Mouse (Mus musculus): ENCODE measurements around the gene Slc35g1. TPM values are rescaled to one million over a fixed set of nuclear protein-coding genes. Genes with fewer than 3 reads are reported as not detected.
A peak's percentile ranks its signal among the peaks of the same experiment; 100 is the strongest.

The Slc35g1 gene
- polyA plus RNA-seq (2014; fragmentation: Nextera tagmentation; extraction: Ambion mirVana), result 6.6 and 7.4 TPM in 2 replicates

- under 1% methylated on average over 90 of the region's 90 CpGs for whole genome bisulfite sequencing
- H3K9me3 ChIP-seq (ENCODE audit: control insufficient read depth, low read length), result no peaks in the 10 kb centered on the region
- H3K36me3 ChIP-seq (ENCODE audit: control insufficient read depth, insufficient read depth, low read length), result no peaks in the 10 kb centered on the region
Observed at GRCm38 (mm10) chr19:38395701-38396632, at the start of gene Slc35g1. Gene Slc35g1, plus strand, starts transcription at chr19:38395980.

GRCm38 (mm10) chr19:38348271-38349012, 47.3 kb upstream of the Slc35g1 start:
- ATAC-seq (replicated peaks; ENCODE audit: low FRiP score), result peak; percentile 75
- Histone ChIP-seq H3K9ac (ENCODE audit: low read length) (no peak overlapping the region), H3K27ac (ENCODE audit: low read depth, low read length) (no peak overlapping the region), H3K36me3 (ENCODE audit: control insufficient read depth, insufficient read depth, low read length) (no peaks in the 10 kb centered on the region), H3K9me3 (ENCODE audit: control insufficient read depth, low read length) (no peaks in the 10 kb centered on the region), H3K27me3 (ENCODE audit: control insufficient read depth, insufficient read depth, low read length) (peaks cover 7% of the 10 kb centered on the region; the same call in 1 of the 2 replicates), H3K4me3 (ENCODE audit: low read depth, low read length) (no peak overlapping the region), H3K4me2 (ENCODE audit: low read depth, low read length, severe bottlenecking) (peak overlapping the region; percentile 15; the same call in 1 of the 2 replicates), H3K4me1 (replicated peaks; ENCODE audit: control insufficient read depth, insufficient read depth, low read length) (peaks cover 2% of the 10 kb centered on the region; the same call in 1 of the 2 replicates)
- WGBS, result 17% methylated on average over 13 of the region's 13 CpGs
- DNase-seq (ENCODE audit: low spot score), result peak; percentile 72

More at GRCm38 (mm10) chr19:38395701-38396632, at the start of gene Slc35g1:
- DNase-seq (ENCODE audit: low spot score) (peak; percentile 86), ATAC-seq (replicated peaks; ENCODE audit: low FRiP score) (peak; percentile 92)
- Histone ChIP-seq H3K4me2 (ENCODE audit: low read depth, low read length, severe bottlenecking) (peak within 1 kb of the TSS; percentile 73), H3K4me1 (replicated peaks; ENCODE audit: control insufficient read depth, insufficient read depth, low read length) (0 out of 2 replicates have a peak, but pooled peaks cover 2% of the 10 kb centered on the region), H3K27ac (ENCODE audit: low read depth, low read length) (peak within 1 kb of the TSS; percentile 41; the same call in 1 of the 2 replicates), H3K27me3 (ENCODE audit: control insufficient read depth, insufficient read depth, low read length) (no peaks in the 10 kb centered on the region), H3K4me3 (ENCODE audit: low read depth, low read length) (peak within 1 kb of the TSS; percentile 67), H3K9ac (ENCODE audit: low read length) (peak within 1 kb of the TSS; percentile 86)

GRCm38 (mm10) chr19:38349013-38349341, 46.8 kb upstream of the Slc35g1 start:
- H3K4me3 ChIP-seq (ENCODE audit: low read depth, low read length), result no peak overlapping the region
- ATAC-seq (replicated peaks; ENCODE audit: low FRiP score) (no peak; the same call in 1 of the 2 replicates), DNase-seq (ENCODE audit: low spot score) (no peak)
- WGBS, result 44% methylated on average over 5 of the region's 5 CpGs
- H3K9me3 ChIP-seq (ENCODE audit: control insufficient read depth, low read length), result no peaks in the 10 kb centered on the region
- H3K4me2 ChIP-seq (ENCODE audit: low read depth, low read length, severe bottlenecking), result no peak overlapping the region
- no peak overlapping the region for H3K9ac ChIP-seq (ENCODE audit: low read length)
- H3K36me3 ChIP-seq (ENCODE audit: control insufficient read depth, insufficient read depth, low read length), result no peaks in the 10 kb centered on the region
- no peak overlapping the region for H3K27ac ChIP-seq (ENCODE audit: low read depth, low read length)
- peaks cover 7% of the 10 kb centered on the region; the same call in 1 of the 2 replicates for H3K27me3 ChIP-seq (ENCODE audit: control insufficient read depth, insufficient read depth, low read length)
- H3K4me1 ChIP-seq (replicated peaks; ENCODE audit: control insufficient read depth, insufficient read depth, low read length), result peaks cover 2% of the 10 kb centered on the region; the same call in 1 of the 2 replicates

DNA sequence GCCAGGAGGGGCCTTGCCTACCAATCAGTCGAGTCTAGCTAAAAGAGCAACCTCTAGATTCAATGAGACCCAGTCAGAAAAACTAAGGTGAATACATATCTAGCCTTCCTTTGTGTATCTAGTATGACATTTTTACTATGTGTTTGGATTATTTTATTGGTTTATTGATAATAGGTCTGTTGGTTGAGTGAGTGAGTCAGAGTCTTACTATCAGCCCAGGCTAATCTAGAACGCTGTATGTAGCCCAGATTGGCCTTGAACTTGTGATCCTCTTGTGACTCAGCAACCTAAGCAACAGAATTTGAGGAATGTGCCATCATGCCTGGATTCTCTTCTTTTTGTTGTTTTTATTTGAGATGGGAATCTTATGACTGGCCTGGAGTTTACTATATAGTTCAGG, 44.6 kb upstream of the Slc35g1 start:
- ATAC-seq (replicated peaks; ENCODE audit: low FRiP score) (no peak), DNase-seq (ENCODE audit: low spot score) (no peak)
- Histone ChIP-seq H3K27ac (ENCODE audit: low read depth, low read length) (no peak overlapping the region), H3K4me2 (ENCODE audit: low read depth, low read length, severe bottlenecking) (no peak overlapping the region), H3K36me3 (ENCODE audit: control insufficient read depth, insufficient read depth, low read length) (no peaks in the 10 kb centered on the region), H3K9me3 (ENCODE audit: control insufficient read depth, low read length) (no peaks in the 10 kb centered on the region), H3K9ac (ENCODE audit: low read length) (no peak overlapping the region), H3K27me3 (ENCODE audit: control insufficient read depth, insufficient read depth, low read length) (peaks cover 7% of the 10 kb centered on the region; the same call in 1 of the 2 replicates), H3K4me3 (ENCODE audit: low read depth, low read length) (no peak overlapping the region), H3K4me1 (replicated peaks; ENCODE audit: control insufficient read depth, insufficient read depth, low read length) (peaks cover 2% of the 10 kb centered on the region; the same call in 1 of the 2 replicates)
- WGBS, result 83% methylated on average over 2 of the region's 2 CpGs

- no peak overlapping the region for H3K9ac ChIP-seq (ENCODE audit: low read length)
- 93% methylated on average over 3 of the region's 3 CpGs for WGBS
- H3K27me3 ChIP-seq (ENCODE audit: control insufficient read depth, insufficient read depth, low read length), result peaks cover 7% of the 10 kb centered on the region; the same call in 1 of the 2 replicates
- no peaks in the 10 kb centered on the region for H3K36me3 ChIP-seq (ENCODE audit: control insufficient read depth, insufficient read depth, low read length)
- H3K27ac ChIP-seq (ENCODE audit: low read depth, low read length), result no peak overlapping the region
- no peaks in the 10 kb centered on the region for H3K9me3 ChIP-seq (ENCODE audit: control insufficient read depth, low read length)
- no peak overlapping the region for H3K4me2 ChIP-seq (ENCODE audit: low read depth, low read length, severe bottlenecking)
- DNase-seq (ENCODE audit: low spot score) (no peak), ATAC-seq (replicated peaks; ENCODE audit: low FRiP score) (no peak)
- peaks cover 2% of the 10 kb centered on the region; the same call in 1 of the 2 replicates for H3K4me1 ChIP-seq (replicated peaks; ENCODE audit: control insufficient read depth, insufficient read depth, low read length)
- no peak overlapping the region for H3K4me3 ChIP-seq (ENCODE audit: low read depth, low read length)
Observed at GRCm38 (mm10) chr19:38351728-38352127, 44.1 kb upstream of the Slc35g1 start.

- DNase-seq (ENCODE audit: low spot score) (no peak), ATAC-seq (replicated peaks; ENCODE audit: low FRiP score) (no peak)
- Histone ChIP-seq H3K4me2 (ENCODE audit: low read depth, low read length, severe bottlenecking) (no peak overlapping the region), H3K27ac (ENCODE audit: low read depth, low read length) (no peak overlapping the region), H3K9me3 (ENCODE audit: control insufficient read depth, low read length) (no peaks in the 10 kb centered on the region), H3K9ac (ENCODE audit: low read length) (no peak overlapping the region), H3K36me3 (ENCODE audit: control insufficient read depth, insufficient read depth, low read length) (no peaks in the 10 kb centered on the region), H3K27me3 (ENCODE audit: control insufficient read depth, insufficient read depth, low read length) (peaks cover 7% of the 10 kb centered on the region; the same call in 1 of the 2 replicates), H3K4me1 (replicated peaks; ENCODE audit: control insufficient read depth, insufficient read depth, low read length) (peaks cover 2% of the 10 kb centered on the region; the same call in 1 of the 2 replicates), H3K4me3 (ENCODE audit: low read depth, low read length) (no peak overlapping the region)
- 47% methylated on average over 6 of the region's 6 CpGs for WGBS
Observed at GRCm38 (mm10) chr19:38352495-38353130, 43.2 kb upstream of the Slc35g1 start.

DNA sequence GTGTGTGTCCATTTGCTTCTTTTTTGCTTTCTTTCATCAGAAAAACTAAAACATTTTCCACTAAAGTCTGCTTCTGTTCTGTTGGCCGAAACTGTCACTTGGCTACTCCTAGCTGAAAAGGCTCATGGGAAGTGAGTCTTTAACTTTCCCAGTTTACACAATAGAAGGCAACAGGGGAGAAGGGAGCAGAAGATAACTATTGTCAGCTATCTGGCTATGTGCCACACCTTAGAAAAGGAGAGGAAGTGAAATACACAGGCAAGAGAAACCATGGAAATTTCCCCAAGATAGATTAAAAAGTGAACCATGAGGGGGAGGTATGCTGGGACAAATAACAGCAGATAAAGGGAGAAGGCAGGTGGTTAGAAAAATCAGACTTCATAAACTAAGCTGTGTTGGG, 41.5 kb upstream of the Slc35g1 start:
- Histone ChIP-seq H3K9ac (ENCODE audit: low read length) (no peak overlapping the region), H3K36me3 (ENCODE audit: control insufficient read depth, insufficient read depth, low read length) (no peaks in the 10 kb centered on the region), H3K27ac (ENCODE audit: low read depth, low read length) (no peak overlapping the region), H3K9me3 (ENCODE audit: control insufficient read depth, low read length) (no peaks in the 10 kb centered on the region), H3K4me2 (ENCODE audit: low read depth, low read length, severe bottlenecking) (no peak overlapping the region), H3K4me1 (replicated peaks; ENCODE audit: control insufficient read depth, insufficient read depth, low read length) (no peaks in the 10 kb centered on the region; the same call in 1 of the 2 replicates), H3K4me3 (ENCODE audit: low read depth, low read length) (no peak overlapping the region), H3K27me3 (ENCODE audit: control insufficient read depth, insufficient read depth, low read length) (peaks cover 7% of the 10 kb centered on the region; the same call in 1 of the 2 replicates)
- DNase-seq (ENCODE audit: low spot score) (no peak), ATAC-seq (replicated peaks; ENCODE audit: low FRiP score) (no peak)
- WGBS, result 87% methylated on average over 1 of the region's 1 CpGs

DNA sequence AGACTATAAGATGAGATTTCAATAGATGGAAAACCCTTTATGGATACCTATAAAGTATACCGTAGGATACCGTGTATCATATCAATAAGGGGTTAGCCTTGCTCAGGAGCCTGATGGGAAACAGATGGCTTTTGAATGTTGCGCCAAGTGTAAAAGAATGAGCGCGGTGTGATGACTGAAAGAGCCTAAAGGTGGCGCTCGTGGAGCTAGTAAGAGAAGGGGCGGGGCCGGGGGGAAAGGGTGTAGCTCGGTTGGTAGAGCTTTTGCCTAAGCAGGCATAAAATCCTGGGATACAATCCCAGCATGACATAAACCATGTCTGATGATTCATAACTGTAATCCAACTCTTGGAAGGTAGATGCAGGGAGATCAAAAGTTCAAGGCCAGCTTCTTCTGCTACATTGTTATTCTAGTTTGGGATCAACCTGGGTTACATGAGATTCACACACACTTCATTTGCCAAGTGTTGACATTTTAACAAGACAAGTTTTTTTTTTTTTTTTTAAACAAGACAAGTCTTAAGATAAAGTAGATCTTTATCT, 40.9 kb upstream of the Slc35g1 start:
- Histone ChIP-seq H3K4me1 (replicated peaks; ENCODE audit: control insufficient read depth, insufficient read depth, low read length) (no peaks in the 10 kb centered on the region), H3K27me3 (ENCODE audit: control insufficient read depth, insufficient read depth, low read length) (peaks cover 4% of the 10 kb centered on the region; the same call in 1 of the 2 replicates), H3K27ac (ENCODE audit: low read depth, low read length) (no peak overlapping the region), H3K4me3 (ENCODE audit: low read depth, low read length) (no peak overlapping the region), H3K9me3 (ENCODE audit: control insufficient read depth, low read length) (no peaks in the 10 kb centered on the region), H3K9ac (ENCODE audit: low read length) (no peak overlapping the region), H3K4me2 (ENCODE audit: low read depth, low read length, severe bottlenecking) (no peak overlapping the region), H3K36me3 (ENCODE audit: control insufficient read depth, insufficient read depth, low read length) (no peaks in the 10 kb centered on the region)
- 73% methylated on average over 10 of the region's 10 CpGs for WGBS
- DNase-seq (ENCODE audit: low spot score), result no peak
- ATAC-seq (replicated peaks; ENCODE audit: low FRiP score), result no peak

Measured in forebrain, embryonic 11.5 days (tissue).